Mouse (Mus musculus) heart, embryonic 16.5 days (tissue): ENCODE measurements around the gene Alkbh8. TPM values are rescaled to one million over a fixed set of nuclear protein-coding genes. Genes with fewer than 3 reads are reported as not detected.
"Not testable (repeated sequence)": the region's sequence is repeated elsewhere in the genome, so short reads cannot be mapped to it uniquely, and the experiment has no call there.

Experiments
- ATAC-seq: fragments of 200-750 bp; cut with Nextera tagmentation; replicated peaks from 2 replicates; pipeline ENCODE4 v1.8.0; 2017; ENCODE audit warnings: moderate number of reproducible peaks; ENCODE audit not compliant: insufficient read depth, low FRiP score; ENCODE audit errors: extremely low read depth
- H3K27ac ChIP-seq: fragments of 300-500 bp; sonication (generic); 2 replicates; pipeline ENCODE4 v1.5.1; 2014; ENCODE audit warnings: mild to moderate bottlenecking, low read length, control low read depth, moderate library complexity
- H3K27me3 ChIP-seq: fragments of 300-500 bp; sonication (generic); 2 replicates; pipeline ENCODE4 v1.6.1; 2014; ENCODE audit warnings: low read length, mixed read lengths; ENCODE audit not compliant: control insufficient read depth, insufficient read depth
- H3K36me3 ChIP-seq: fragments of 300-500 bp; sonication (generic); 2 replicates; pipeline ENCODE4 v1.6.1; 2014; ENCODE audit not compliant: control insufficient read depth, insufficient read depth
- H3K4me1 ChIP-seq: fragments of 300-500 bp; sonication (generic); 2 replicates; pipeline ENCODE4 v1.6.1; 2014; ENCODE audit warnings: low read length, mixed read lengths; ENCODE audit not compliant: control insufficient read depth, insufficient read depth
- H3K4me2 ChIP-seq: fragments of 300-500 bp; sonication (generic); 2 replicates; pipeline ENCODE4 v1.6.1; 2014; ENCODE audit warnings: low read depth, mild to moderate bottlenecking, control low read depth, low read length
- H3K4me3 ChIP-seq: fragments of 300-500 bp; sonication (generic); 2 replicates; pipeline ENCODE4 v1.5.1; 2014; ENCODE audit warnings: mild to moderate bottlenecking, control low read depth, low read length
- H3K9ac ChIP-seq: fragments of 300-500 bp; sonication (generic); 2 replicates; pipeline ENCODE4 v1.6.1; 2014; ENCODE audit warnings: low read length, control low read depth
- H3K9me3 ChIP-seq: fragments of 300-500 bp; sonication (generic); replicated peaks from 2 replicates; pipeline ENCODE4 v1.6.1; 2016; ENCODE audit warnings: low read length; ENCODE audit not compliant: control insufficient read depth
- WGBS: fragments of 180-500 bp; shearing (Covaris S2); extraction: QIAGEN DNeasy Blood & Tissue Kit; methylation state at CpG from one replicate; pipeline ENCODE4 v1.1.7; 2014; 5-methylcytosine and 5-hydroxymethylcytosine counted together
- polyA plus RNA-seq: library from polyadenylated mRNA; unstranded; fragments of >200 nt; fragmentation: Nextera tagmentation; extraction: Ambion mirVana; gene quantifications from 2 replicates; pipeline ENCODE4 v1.2.1, GENCODE M21; 2015

Alkbh8 gene
- polyA plus RNA-seq, 1 experiment from 2014 or later = 16.3 TPM

- no peak overlapping the region for H3K27ac ChIP-seq
- no peaks in the 10 kb centered on the region for H3K4me1 ChIP-seq
- H3K9me3 ChIP-seq = no peaks in the 10 kb centered on the region
- no peak overlapping the region for H3K4me2 ChIP-seq
- no peaks in the 10 kb centered on the region for H3K27me3 ChIP-seq
- peaks cover 29% of the 10 kb centered on the region for H3K36me3 ChIP-seq
- H3K9ac ChIP-seq = no peak overlapping the region
- ATAC-seq = no peak
- H3K4me3 ChIP-seq = no peak overlapping the region
Observed at GRCm38 (mm10) chr9:3345136-3345535, 10.2 kb downstream of the Alkbh8 start.

DNA sequence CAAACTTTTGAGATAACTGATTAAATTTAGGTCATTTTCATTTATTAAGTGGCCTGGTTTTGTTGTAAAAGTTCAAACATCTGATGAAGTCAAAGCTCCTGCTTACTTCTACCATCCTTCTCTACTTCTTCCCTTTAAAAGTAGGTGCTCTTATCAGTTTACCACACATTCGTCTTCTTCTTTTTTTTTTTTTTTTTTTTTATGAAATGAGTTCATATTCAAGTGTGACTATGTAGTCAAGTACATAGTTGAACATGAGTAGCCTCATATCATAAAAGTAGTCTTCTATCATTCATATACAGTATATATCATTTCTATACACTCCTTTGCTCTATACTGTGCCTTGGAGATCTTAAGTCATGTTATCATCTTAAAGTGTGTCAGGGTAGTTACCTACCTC, 11.0 kb downstream of the Alkbh8 start:
- Histone ChIP-seq H3K4me2 (no peak overlapping the region), H3K9me3 (no peaks in the 10 kb centered on the region), H3K4me1 (no peaks in the 10 kb centered on the region), H3K27me3 (no peaks in the 10 kb centered on the region), H3K36me3 (peaks cover 33% of the 10 kb centered on the region), H3K27ac (no peak overlapping the region), H3K4me3 (no peak overlapping the region), H3K9ac (no peak overlapping the region)
- no peak for ATAC-seq
- 63% methylated on average over 1 of the region's 1 CpGs for WGBS

GRCm38 (mm10) chr9:3350056-3350455, 15.1 kb downstream of the Alkbh8 start:
- ATAC-seq = no peak
- H3K4me2 ChIP-seq = no peak overlapping the region
- peaks cover 31% of the 10 kb centered on the region for H3K36me3 ChIP-seq
- H3K4me1 ChIP-seq = no peaks in the 10 kb centered on the region
- no peaks in the 10 kb centered on the region for H3K9me3 ChIP-seq
- 64% methylated on average over 1 of the region's 1 CpGs for WGBS
- no peaks in the 10 kb centered on the region for H3K27me3 ChIP-seq
- no peak overlapping the region for H3K27ac ChIP-seq
- H3K4me3 ChIP-seq = no peak overlapping the region
- H3K9ac ChIP-seq = no peak overlapping the region

DNA sequence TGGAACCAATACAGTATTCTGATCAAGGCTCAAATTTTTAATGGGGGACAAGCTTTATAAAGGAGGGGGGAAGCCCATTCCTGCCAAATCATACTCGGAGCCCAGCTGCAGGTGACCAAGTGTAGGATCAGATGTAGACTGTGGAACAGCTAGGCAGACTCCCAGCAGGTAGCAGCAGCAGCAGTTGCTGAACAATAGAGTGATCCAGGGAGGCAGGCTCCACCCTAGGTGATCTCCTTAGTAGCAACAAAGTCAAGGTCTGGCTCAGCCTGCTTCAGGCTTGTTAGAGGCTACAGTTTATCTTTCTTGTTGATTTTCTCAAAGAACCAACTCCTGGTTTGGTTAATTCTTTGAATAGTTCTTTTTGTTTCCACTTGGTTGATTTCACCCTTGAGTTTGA, 41.4 kb downstream of the Alkbh8 start:
- not testable (repeated sequence) for H3K4me3 ChIP-seq, H3K36me3 ChIP-seq, ATAC-seq, H3K27me3 ChIP-seq, H3K9me3 ChIP-seq, H3K4me2 ChIP-seq, H3K9ac ChIP-seq, H3K27ac ChIP-seq, H3K4me1 ChIP-seq
- WGBS = 62% methylated on average over 1 of the region's 1 CpGs

DNA sequence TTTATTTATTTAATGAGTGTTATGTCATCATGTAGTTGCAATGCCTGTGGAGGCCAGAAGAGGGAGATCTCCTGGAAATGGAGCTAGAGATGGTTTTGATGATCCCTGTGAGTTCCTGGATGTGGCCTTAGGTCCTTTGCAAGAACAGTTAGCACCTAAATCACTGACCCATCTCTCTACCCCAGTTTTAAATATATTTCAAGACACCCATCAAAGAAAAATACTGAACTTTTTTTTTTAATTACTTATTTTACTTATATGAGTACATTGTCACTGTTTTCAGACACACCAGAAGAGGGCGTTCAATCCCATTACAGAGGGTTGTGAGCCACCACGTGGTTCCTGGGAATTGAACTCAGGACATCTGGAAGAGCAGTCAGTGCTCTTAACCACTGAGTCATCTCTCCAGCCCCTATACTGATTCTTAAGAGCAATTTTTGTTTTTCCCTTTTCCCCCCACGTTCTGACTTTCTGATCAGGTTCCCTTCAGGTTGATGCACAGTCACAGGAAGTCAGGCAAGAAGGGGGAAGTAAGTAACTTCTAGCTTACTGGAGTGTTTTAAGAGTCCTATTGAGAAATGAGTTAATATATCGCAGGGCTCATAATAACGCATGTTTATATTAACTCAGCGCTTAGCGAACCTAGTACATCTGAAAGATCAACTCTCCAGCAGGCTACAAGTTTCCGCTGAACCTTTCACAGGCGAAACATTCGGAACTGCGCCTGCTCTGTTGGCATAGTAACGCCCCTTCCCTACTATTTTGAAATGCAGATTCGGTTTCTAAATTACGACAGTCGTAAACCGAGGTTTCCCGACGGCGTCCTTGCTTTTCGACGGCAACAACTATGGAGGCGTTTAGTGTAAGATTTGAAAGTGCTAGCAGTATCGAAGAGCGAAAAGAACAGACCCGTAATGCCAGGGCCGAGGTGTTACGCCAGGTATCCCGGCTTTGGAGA, 68.6 kb downstream of the Alkbh8 start, which contains the start of gene Cwf19l2:
Gene Cwf19l2, plus strand, starts transcription at position 342 of the 958 bp plus-strand sequence.
- Histone ChIP-seq H3K27me3 (no peaks in the 10 kb centered on the region), H3K27ac (peak within 1 kb of the TSS; percentile 84), H3K4me3 (peak within 1 kb of the TSS; percentile 73), H3K9me3 (no peaks in the 10 kb centered on the region), H3K36me3 (no peaks in the 10 kb centered on the region), H3K9ac (peak within 1 kb of the TSS; percentile 81), H3K4me2 (peak within 1 kb of the TSS; percentile 84), H3K4me1 (peaks cover 2% of the 10 kb centered on the region; the same call in 1 of the 2 replicates)
- WGBS = under 1% methylated on average over 28 of the region's 28 CpGs
- peak; percentile 91 for ATAC-seq

GRCm38 (mm10) chr9:3404372-3404771, 69.4 kb downstream of the Alkbh8 start:
- Histone ChIP-seq H3K36me3 (no peaks in the 10 kb centered on the region), H3K4me1 (peaks cover 2% of the 10 kb centered on the region; the same call in 1 of the 2 replicates), H3K9ac (peak overlapping the region; percentile 81), H3K27ac (peak overlapping the region; percentile 73), H3K4me3 (peak overlapping the region; percentile 73), H3K9me3 (no peaks in the 10 kb centered on the region), H3K4me2 (peak overlapping the region; percentile 84), H3K27me3 (no peaks in the 10 kb centered on the region)
- under 1% methylated on average over 13 of the region's 13 CpGs for WGBS
- ATAC-seq = no peak

- H3K4me1 ChIP-seq, ATAC-seq, H3K27me3 ChIP-seq, H3K4me3 ChIP-seq, H3K9me3 ChIP-seq, H3K4me2 ChIP-seq, H3K36me3 ChIP-seq, H3K27ac ChIP-seq, H3K9ac ChIP-seq: not testable (repeated sequence)
- WGBS = 81% methylated on average over 6 of the region's 6 CpGs
Observed at GRCm38 (mm10) chr9:3439555-3440300, 104.8 kb downstream of the Alkbh8 start.
